Mouse (Mus musculus): ENCODE measurements around the gene Phkg1.

Gene Phkg1

GRCm38 (mm10) chr5:129898449-129898848 is at the start of gene Phkg1:
Gene Phkg1 (minus strand): TSS chr5:129898549.
- TF ChIP-seq GATA4 (IDR thresholded peaks at IDR 0.05; ENCODE audit: insufficient replicate concordance, low read length), result no peak

DNA sequence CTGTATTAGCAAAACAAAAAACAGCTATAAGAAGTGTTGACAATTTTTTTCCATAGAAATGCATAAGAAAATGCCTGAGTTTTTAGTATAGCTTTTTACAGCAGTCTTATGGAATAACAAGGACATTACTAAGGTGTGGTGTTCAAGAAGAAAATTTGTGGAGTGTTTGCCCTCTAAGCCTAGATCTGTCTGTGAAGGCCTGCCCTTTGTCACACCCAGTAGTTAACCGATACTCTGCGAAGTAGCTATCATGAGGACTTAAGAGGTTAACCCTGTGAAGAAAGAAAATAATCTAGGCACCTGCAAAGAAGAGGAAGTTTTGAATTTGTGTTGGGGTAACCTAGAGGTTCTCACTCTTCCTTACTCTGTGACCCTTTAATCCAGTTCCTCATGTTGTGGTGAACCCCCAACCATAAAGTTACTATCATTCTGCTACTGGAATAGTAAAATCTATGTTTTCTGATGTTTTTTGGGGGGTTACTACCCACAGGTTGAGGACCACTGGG is 49.2 kb upstream of the Phkg1 start:
- TF ChIP-seq GATA4 (IDR thresholded peaks at IDR 0.05; ENCODE audit: insufficient replicate concordance, low read length), result no peak

DNA sequence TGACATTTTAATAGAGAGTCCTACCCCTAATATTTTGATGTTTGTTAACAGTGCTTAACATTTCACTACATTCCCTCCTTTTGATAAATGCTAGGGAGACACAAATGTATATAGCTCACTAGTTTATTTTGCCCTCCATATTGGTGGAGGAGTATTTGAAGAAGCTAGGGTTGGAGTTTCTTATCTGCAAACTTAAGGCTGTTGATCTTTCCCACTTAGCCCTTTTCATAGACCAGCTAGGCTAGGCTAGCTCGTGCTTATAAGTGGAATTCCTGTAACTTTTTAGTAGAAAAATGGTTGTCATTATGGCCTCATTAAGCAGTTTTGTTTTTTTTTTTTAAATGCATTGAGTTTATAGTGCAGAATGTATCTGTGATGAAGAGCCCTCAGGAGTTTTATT is 45.1 kb upstream of the Phkg1 start:
- no peak for TF ChIP-seq GATA4 (IDR thresholded peaks at IDR 0.05; ENCODE audit: insufficient replicate concordance, low read length)

DNA sequence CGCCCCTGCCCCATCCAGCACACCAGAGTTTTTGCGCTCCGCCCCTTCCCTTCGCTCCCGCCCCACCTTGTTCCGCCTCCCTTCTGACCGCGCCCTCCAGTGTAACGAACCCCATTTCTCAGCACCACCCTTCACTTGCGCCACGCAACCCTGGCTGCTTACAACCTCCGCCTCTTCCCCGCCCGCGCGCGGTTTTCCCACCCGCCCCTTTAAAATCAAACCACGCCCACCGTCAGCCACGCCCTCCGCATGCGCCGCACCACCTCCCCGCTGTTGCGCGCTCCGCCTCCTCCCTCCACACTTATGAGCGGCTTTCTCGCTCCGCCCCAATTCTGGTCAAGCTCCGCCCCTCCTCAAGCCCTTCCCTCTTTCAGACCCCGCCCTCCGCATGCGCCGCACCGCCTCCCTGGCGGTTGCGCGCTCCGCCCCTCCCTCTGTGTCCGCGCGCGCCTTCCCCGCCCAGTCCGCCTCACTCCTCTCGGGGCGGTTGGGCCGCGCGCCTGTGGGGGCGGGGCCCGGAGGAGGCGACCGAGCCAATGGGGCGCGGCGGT is 43.2 kb upstream of the Phkg1 start, which contains the start of gene Vkorc1l1:
Gene Vkorc1l1 (plus strand): TSS at position 476 of the 551 bp plus-strand sequence.
- TF ChIP-seq GATA4 (IDR thresholded peaks at IDR 0.05; ENCODE audit: insufficient replicate concordance, low read length), result no peak

- TF ChIP-seq GATA4 (IDR thresholded peaks at IDR 0.05; ENCODE audit: insufficient replicate concordance, low read length), result peak; percentile 52; the same call in 1 of the 2 replicates
These were observed 42.6 kb upstream of the Phkg1 start for GRCm38 (mm10) chr5:129940736-129941494.

DNA sequence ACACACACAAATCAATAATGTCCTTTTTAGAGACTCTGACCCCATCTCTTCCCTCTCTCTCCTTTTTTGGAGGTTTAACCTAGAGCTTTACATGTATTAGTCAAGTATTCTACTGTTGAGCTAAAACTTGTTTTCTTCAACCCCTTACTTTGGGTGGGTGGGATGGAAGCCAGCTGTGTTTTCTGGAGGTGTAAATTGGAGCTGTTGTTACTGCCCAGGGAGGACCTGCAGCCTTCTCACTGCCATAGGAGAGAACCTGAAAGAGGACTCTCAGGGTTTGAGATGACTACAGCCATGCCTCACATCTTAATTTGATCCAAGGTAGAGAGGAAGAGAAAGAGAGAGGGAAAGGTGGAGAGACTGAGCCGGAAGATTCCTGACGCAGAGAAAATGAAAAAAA is 41.9 kb upstream of the Phkg1 start:
- TF ChIP-seq GATA4 (IDR thresholded peaks at IDR 0.05; ENCODE audit: insufficient replicate concordance, low read length), result no peak

- no peak for TF ChIP-seq GATA4 (IDR thresholded peaks at IDR 0.05; ENCODE audit: insufficient replicate concordance, low read length)
These were observed 38.6 kb upstream of the Phkg1 start for GRCm38 (mm10) chr5:129936941-129937340.

DNA sequence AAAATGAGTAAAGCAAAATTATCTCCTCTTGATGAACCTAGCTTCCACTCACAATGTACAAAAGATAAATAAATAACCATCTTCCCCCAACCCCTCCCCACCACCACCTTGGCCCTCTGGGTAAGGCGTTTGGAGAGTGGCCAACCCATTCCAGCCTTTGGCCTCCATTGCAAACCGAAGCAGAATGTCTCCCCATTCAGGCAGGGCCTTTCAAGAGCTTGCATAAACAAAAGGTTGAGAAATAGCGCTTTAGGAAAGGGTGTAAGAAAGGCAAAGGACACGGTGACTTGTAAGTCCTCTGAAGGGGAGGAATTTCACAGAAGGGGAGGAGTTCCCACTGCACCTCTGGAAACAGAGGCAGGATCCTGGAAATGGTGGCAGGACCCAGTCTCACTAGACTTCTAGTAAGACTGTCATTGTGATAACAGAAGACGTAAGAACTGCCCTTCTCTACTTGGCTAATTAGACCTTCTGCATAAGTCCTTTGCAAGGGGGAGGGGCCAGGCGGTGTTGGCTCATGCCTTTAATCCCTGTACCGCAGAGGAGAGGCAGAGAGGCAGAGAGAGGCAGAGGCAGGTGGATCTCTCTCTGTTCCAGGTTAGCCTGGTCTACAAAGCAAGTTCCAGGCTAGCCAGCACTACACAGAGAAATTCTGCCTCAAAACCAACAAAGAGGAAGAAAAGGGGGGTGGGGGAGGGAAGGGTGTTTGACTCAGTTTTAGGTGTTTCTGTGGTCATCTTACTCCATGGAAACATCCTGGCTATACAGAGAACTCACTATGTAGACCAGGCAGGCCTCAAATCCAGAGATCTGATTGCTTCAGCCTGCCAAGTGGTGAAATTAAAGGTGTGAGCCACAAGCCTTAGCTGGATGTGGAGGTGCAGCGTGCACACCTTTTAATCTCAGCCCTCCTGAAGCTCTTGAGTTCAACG is 31.8 kb upstream of the Phkg1 start:
- TF ChIP-seq GATA4 (IDR thresholded peaks at IDR 0.05; ENCODE audit: insufficient replicate concordance, low read length), result no peak

DNA sequence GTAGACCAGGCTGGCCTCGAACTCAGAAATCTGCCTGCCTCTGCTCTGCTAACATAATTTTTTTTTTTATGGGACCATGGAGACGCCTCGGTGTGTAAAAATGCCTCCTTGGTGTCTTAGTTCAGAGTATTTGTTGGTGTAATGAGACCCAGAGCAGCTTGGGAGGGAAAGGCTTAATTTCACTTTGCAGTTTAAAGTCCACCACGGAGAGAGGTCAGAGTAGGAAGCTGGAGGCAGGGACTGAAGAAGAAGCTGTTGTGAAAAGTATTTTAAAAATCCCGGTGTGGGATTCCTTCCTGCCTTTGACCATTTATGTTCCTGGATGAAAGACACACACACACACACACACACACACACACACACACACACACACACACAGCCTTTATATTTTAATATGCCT is 27.6 kb upstream of the Phkg1 start:
- no peak for TF ChIP-seq GATA4 (IDR thresholded peaks at IDR 0.05; ENCODE audit: insufficient replicate concordance, low read length)

DNA sequence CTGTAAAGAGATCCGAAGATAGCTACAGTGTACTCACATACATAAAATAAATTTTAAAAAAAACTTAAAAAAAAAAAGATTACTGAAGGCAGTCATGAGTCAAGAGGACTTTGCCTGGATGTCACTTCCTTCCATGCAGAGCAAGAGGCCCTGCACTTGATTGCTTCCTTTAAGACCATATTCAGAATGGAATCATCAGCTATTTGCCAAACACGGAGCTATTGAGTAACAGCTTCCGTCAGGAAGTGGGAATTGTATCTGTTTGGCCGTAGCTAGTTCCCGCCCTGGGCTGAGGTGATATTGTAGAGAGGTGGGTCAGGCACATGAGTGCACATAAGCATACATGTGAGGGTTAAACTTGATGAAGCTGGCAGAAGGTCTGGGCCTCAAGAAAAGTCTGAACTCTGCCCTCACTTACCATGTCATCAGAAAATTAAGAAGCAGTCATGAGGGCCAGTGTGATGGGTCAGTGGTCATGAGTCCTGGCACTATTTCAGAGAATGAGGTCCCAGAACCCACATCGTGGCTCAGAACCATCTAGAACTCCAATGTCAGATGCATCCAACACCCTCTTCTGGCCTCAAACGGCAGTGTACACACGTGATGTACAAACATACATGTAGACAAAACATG is 26.6 kb upstream of the Phkg1 start:
- no peak for TF ChIP-seq GATA4 (IDR thresholded peaks at IDR 0.05; ENCODE audit: insufficient replicate concordance, low read length)

- TF ChIP-seq GATA4 (IDR thresholded peaks at IDR 0.05; ENCODE audit: insufficient replicate concordance, low read length), result no peak
These were observed 23.6 kb upstream of the Phkg1 start for GRCm38 (mm10) chr5:129921972-129922371.

DNA sequence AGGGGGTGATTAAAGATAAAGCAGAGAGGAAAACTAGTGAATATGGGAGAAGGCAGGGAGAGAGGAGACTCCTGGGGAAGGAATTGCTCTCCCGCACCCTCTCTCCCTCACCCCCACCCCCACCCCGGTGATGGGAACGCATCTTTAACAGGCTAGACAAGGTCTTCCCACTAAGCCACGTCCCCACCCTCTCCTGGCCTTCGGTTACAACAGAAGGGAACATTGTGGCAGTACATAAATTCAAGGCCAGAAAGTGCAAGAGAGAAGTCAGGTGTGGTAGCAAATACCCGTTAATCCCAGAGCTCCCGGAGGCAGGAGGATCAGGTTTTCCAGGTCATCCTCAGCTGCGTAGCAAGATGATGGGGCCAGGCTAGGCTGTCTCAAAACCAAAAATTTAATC is 21.0 kb upstream of the Phkg1 start:
- no peak for TF ChIP-seq GATA4 (IDR thresholded peaks at IDR 0.05; ENCODE audit: insufficient replicate concordance, low read length)

DNA sequence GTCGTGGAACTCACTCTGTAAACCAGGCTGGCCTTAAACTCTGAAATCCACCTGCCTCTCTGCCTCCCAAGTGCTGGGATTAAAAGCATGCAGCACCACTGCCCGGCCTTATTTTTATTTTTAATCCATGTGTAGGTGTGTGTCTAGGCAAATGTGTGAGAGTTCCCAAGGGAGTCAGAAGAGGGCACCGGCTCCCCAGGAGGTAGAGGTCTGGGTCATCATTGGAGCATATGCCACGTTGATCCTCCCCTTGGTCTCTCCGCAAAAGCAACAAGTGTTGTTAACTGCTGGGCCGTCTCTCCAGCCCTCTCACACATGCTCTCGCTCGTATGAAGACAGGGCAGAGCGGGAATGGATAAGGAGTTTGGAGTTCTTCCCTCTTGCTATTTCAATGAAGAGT is 20.4 kb upstream of the Phkg1 start:
- no peak for TF ChIP-seq GATA4 (IDR thresholded peaks at IDR 0.05; ENCODE audit: insufficient replicate concordance, low read length)

DNA sequence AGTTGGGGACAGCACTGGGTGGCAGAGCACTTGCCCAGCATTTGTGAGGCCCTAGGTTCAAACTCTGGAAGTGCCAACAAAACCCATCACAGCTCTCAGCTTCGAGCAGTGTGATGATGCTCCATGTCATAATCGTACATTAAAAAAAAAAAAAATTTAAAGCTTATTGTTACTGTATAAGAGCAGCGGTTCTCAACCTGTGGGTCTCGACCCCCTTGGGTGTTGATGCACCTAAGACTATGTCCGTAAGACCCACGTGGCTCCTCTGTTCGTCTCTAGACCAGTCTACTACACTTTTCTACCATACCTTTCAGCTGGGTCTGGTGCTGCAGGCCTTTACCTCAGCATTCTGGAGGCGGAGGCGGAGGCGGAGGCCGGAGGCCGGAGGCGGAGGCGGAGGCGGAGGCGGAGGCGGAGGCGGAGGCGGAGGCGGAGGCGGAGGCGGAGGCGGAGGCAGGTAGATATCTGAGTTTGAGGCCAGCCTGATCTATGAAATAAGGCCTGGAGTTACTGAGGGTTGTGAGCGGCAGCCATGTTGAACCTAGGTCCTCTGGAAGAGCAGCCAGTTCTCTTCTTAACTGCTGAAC is 19.8 kb upstream of the Phkg1 start:
- no peak for TF ChIP-seq GATA4 (IDR thresholded peaks at IDR 0.05; ENCODE audit: insufficient replicate concordance, low read length)

- TF ChIP-seq GATA4 (IDR thresholded peaks at IDR 0.05; ENCODE audit: insufficient replicate concordance, low read length), result no peak
These were observed 15.7 kb upstream of the Phkg1 start for GRCm38 (mm10) chr5:129914024-129914423.

Measured in liver, adult (tissue).